Mouse (Mus musculus): Measurements from ENCODE around the gene Myh13.
A peak's percentile ranks its signal among the peaks of the same experiment; 100 is the strongest.

Myh13 gene

GRCm38 (mm10) chr11:67321358-67321757 lies at the start of gene Myh13:
Gene Myh13 (plus strand): TSS chr11:67321658.
- no peak for DNase-seq

- DNase-seq = no peak
These were observed 44.8 kb upstream of the Myh13 start, which contains the start of gene Myh8 for GRCm38 (mm10) chr11:67276601-67277174. Gene Myh8 (plus strand): TSS chr11:67277124.

- DNase-seq = no peak
These were observed 28.0 kb upstream of the Myh13 start for GRCm38 (mm10) chr11:67293440-67293839.

GRCm38 (mm10) chr11:67313733-67314452 lies 7.6 kb upstream of the Myh13 start:
- no peak for DNase-seq

- no peak for DNase-seq
These were observed 5.1 kb downstream of the Myh13 start for GRCm38 (mm10) chr11:67326536-67326935.

- no peak for DNase-seq
These were observed 23.1 kb downstream of the Myh13 start for GRCm38 (mm10) chr11:67344556-67344955.

GRCm38 (mm10) chr11:67345186-67345855 lies 23.9 kb downstream of the Myh13 start:
- DNase-seq = no peak

- DNase-seq = no peak
These were observed 24.4 kb downstream of the Myh13 start for GRCm38 (mm10) chr11:67345856-67346236.

GRCm38 (mm10) chr11:67350153-67350768 lies 28.8 kb downstream of the Myh13 start:
- peak; percentile 48 for DNase-seq

- DNase-seq = no peak
These were observed 31.6 kb downstream of the Myh13 start for GRCm38 (mm10) chr11:67353011-67353410.

GRCm38 (mm10) chr11:67358031-67358430 lies 36.6 kb downstream of the Myh13 start:
- no peak for DNase-seq

- DNase-seq = no peak
These were observed 40.8 kb downstream of the Myh13 start for GRCm38 (mm10) chr11:67362236-67362635.

- no peak for DNase-seq
These were observed 43.1 kb downstream of the Myh13 start for GRCm38 (mm10) chr11:67364551-67364950.

- no peak for DNase-seq
These were observed 43.7 kb downstream of the Myh13 start for GRCm38 (mm10) chr11:67364986-67365721.

GRCm38 (mm10) chr11:67366936-67367335 lies 45.5 kb downstream of the Myh13 start:
- no peak for DNase-seq

- DNase-seq = peak; percentile 5
These were observed 51.9 kb downstream of the Myh13 start for GRCm38 (mm10) chr11:67373333-67373732.

- DNase-seq = peak; percentile 9
These were observed 54.9 kb downstream of the Myh13 start for GRCm38 (mm10) chr11:67376308-67376707.

- DNase-seq = no peak
These were observed 58.4 kb downstream of the Myh13 start for GRCm38 (mm10) chr11:67379703-67380510.

GRCm38 (mm10) chr11:67381833-67382232 lies 60.4 kb downstream of the Myh13 start:
- no peak for DNase-seq

- no peak for DNase-seq
These were observed 63.2 kb downstream of the Myh13 start for GRCm38 (mm10) chr11:67384653-67385052.

GRCm38 (mm10) chr11:67386815-67387415 lies 65.5 kb downstream of the Myh13 start:
- DNase-seq = no peak
